Mouse (Mus musculus) hindbrain, embryonic 14.5 days (tissue): ENCODE results near the gene Brd4. TPM values are rescaled to one million over a fixed set of nuclear protein-coding genes. Genes with fewer than 3 reads are reported as not detected.

Experiments used
- ATAC-seq: fragments of 200-750 bp; cut with Nextera tagmentation; 2 replicates; pipeline ENCODE4 v1.8.0; 2017; ENCODE audit warnings: moderate number of reproducible peaks, mild to moderate bottlenecking, moderate TSS enrichment, moderate library complexity; ENCODE audit not compliant: low FRiP score
- DNase-seq: peaks from one replicate; pipeline ENCODE4 v3.0.0-alpha.2; 2015; ENCODE audit warnings: low spot score
- H3K27ac ChIP-seq: fragments of 300-500 bp; sonication (generic); 2 replicates; pipeline ENCODE4 v1.5.1; 2014; ENCODE audit warnings: mild to moderate bottlenecking, moderate library complexity
- H3K27me3 ChIP-seq: fragments of 300-500 bp; sonication (generic); 2 replicates; pipeline ENCODE4 v1.6.1; 2014; ENCODE audit warnings: mild to moderate bottlenecking, low read length, mixed read lengths; ENCODE audit not compliant: control insufficient read depth, insufficient read depth
- H3K36me3 ChIP-seq: fragments of 300-500 bp; sonication (generic); replicated peaks from 2 replicates; pipeline ENCODE4 v1.6.1; 2014; ENCODE audit not compliant: control insufficient read depth, insufficient read depth
- H3K4me1 ChIP-seq: fragments of 300-500 bp; sonication (generic); replicated peaks from 2 replicates; pipeline ENCODE4 v1.6.1; 2014; ENCODE audit warnings: antibody characterized with exemption, low read length, mixed read lengths; ENCODE audit not compliant: control insufficient read depth, insufficient read depth
- H3K4me2 ChIP-seq: fragments of 300-500 bp; sonication (generic); replicated peaks from 2 replicates; pipeline ENCODE4 v1.6.1; 2014; ENCODE audit warnings: mild to moderate bottlenecking, moderate library complexity
- H3K4me3 ChIP-seq: fragments of 300-500 bp; sonication (generic); replicated peaks from 2 replicates; pipeline ENCODE4 v1.5.1; 2014; ENCODE audit warnings: mild to moderate bottlenecking, low read length
- H3K9ac ChIP-seq: fragments of 300-500 bp; sonication (generic); 2 replicates; pipeline ENCODE4 v1.6.1; 2014
- H3K9me3 ChIP-seq: fragments of 300-500 bp; sonication (generic); 2 replicates; pipeline ENCODE4 v1.6.1; 2016; ENCODE audit warnings: low read length; ENCODE audit not compliant: control insufficient read depth
- WGBS: fragments of 180-500 bp; shearing (Covaris S2); extraction: QIAGEN DNeasy Blood & Tissue Kit; methylation state at CpG from one replicate; pipeline ENCODE4 v1.1.7; 2014; 5-methylcytosine and 5-hydroxymethylcytosine counted together
- polyA plus RNA-seq: library from polyadenylated mRNA; unstranded; fragments of >200 nt; fragmentation: Nextera tagmentation; extraction: Ambion mirVana; gene quantifications from 2 replicates; pipeline ENCODE4 v1.2.1, GENCODE M21; 2014

The Brd4 gene
- polyA plus RNA-seq, 1 experiment from 2014 or later: 87.9 TPM

DNA sequence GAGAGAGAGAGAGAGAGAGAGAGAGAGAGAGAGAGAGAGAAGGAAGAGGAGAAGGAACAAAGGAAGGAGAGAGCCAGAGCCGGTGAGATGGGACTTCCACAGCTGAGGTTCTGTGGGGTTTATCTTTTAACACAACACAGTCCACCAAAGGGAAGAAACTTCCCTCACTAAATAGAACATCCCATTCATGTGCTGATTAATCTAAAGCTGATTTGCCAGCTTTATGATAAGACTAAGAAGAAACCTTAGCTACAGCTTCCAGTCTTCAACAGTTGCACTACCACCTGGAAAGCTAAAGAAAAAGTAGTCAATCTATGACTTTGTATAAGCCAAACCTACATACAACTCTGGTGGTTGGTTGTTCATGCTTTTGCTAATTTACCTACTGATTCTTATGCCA lies 36.3 kb downstream of the Brd4 start:
- ATAC-seq (no peak), DNase-seq (no peak)
- Histone ChIP-seq H3K4me1 (no peaks in the 10 kb centered on the region), H3K4me3 (no peak overlapping the region), H3K36me3 (peaks cover 6% of the 10 kb centered on the region), H3K4me2 (no peak overlapping the region), H3K9me3 (no peaks in the 10 kb centered on the region), H3K9ac (no peak overlapping the region), H3K27me3 (no peaks in the 10 kb centered on the region), H3K27ac (no peak overlapping the region)
- WGBS: 90% methylated on average over 1 of the region's 1 CpGs

- Histone ChIP-seq H3K27me3 (no peaks in the 10 kb centered on the region), H3K4me2 (no peak overlapping the region), H3K9ac (no peak overlapping the region), H3K4me3 (no peak overlapping the region), H3K9me3 (no peaks in the 10 kb centered on the region), H3K36me3 (peaks cover 3% of the 10 kb centered on the region), H3K4me1 (no peaks in the 10 kb centered on the region), H3K27ac (no peak overlapping the region)
- no peak for ATAC-seq
- DNase-seq: no peak
- WGBS: 96% methylated on average over 1 of the region's 1 CpGs
Observed at GRCm38 (mm10) chr17:32247616-32248015, 36.9 kb downstream of the Brd4 start.

- Histone ChIP-seq H3K9me3 (no peaks in the 10 kb centered on the region), H3K4me3 (no peak overlapping the region), H3K27ac (no peak overlapping the region), H3K9ac (no peak overlapping the region), H3K27me3 (no peaks in the 10 kb centered on the region), H3K4me2 (no peak overlapping the region), H3K4me1 (no peaks in the 10 kb centered on the region), H3K36me3 (peaks cover 4% of the 10 kb centered on the region; the same call in 1 of the 2 replicates)
- 80% methylated on average over 5 of the region's 5 CpGs for WGBS
- ATAC-seq (no peak), DNase-seq (no peak)
Observed at GRCm38 (mm10) chr17:32246117-32246516, 38.4 kb downstream of the Brd4 start.

GRCm38 (mm10) chr17:32240881-32241531 lies 43.5 kb downstream of the Brd4 start:
- DNase-seq (no peak), ATAC-seq (no peak)

DNA sequence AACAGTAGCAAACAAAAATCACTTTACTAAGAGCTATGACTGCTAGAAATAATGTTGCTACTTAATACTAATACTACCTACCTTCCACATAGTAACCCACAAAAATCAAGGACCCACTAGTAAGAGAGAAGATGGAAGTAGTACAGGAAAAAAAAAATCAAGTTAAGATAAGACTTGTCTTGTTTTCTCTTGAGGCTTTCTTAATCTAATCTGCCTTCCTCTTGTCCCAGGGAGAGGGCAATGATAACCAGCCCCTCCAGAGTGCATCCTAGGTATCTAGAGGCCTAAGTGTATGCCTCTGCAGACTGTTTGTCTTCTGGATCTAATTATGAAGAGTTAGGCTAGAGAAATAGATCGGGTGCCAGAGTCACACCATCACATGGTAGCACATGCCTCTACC lies 45.9 kb downstream of the Brd4 start:
- Histone ChIP-seq H3K4me1 (peaks cover 11% of the 10 kb centered on the region), H3K36me3 (peaks cover 4% of the 10 kb centered on the region; the same call in 1 of the 2 replicates), H3K4me3 (no peak overlapping the region), H3K4me2 (no peak overlapping the region), H3K9me3 (no peaks in the 10 kb centered on the region), H3K9ac (no peak overlapping the region), H3K27ac (no peak overlapping the region), H3K27me3 (no peaks in the 10 kb centered on the region)
- no peak for DNase-seq
- WGBS: 85% methylated on average over 1 of the region's 1 CpGs
- no peak for ATAC-seq

More at GRCm38 (mm10) chr17:32240881-32241531, 43.5 kb downstream of the Brd4 start:
- Histone ChIP-seq H3K36me3 (peaks cover 4% of the 10 kb centered on the region; the same call in 1 of the 2 replicates), H3K27ac (no peak overlapping the region), H3K4me1 (peaks cover 5% of the 10 kb centered on the region), H3K9ac (no peak overlapping the region), H3K4me2 (no peak overlapping the region), H3K9me3 (no peaks in the 10 kb centered on the region), H3K27me3 (no peaks in the 10 kb centered on the region), H3K4me3 (no peak overlapping the region)
- 95% methylated on average over 2 of the region's 2 CpGs for WGBS

DNA sequence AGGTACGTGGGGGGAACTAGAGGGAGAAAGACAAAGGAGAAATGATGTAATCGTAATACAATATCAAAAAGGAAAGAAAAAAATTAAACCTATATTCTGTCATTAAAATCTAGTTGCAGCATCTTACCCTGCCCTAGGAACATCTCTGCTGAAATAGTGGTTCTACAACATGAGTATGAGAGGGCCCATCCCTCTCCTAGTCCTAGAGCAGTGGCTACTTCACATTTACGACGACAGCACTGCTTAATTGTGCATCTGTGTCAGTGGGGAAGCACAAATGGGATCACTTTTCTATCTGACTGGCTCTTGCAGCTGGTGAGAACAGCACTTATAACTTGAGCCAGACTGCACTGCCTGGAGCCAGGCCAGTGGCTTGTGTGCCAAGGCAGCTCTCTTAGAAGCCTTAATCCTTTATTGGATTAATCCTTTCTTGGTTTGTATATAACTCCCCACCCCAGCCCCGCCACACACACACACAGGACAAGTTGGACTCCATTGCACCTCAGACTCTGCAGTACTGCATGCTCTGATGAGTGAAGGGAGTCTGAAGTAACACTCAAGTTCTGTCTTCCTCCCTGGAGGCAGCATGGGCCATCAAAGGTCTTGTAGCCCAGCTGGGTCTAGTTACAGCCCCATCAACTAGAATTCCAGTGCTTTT lies 48.9 kb downstream of the Brd4 start:
- H3K9ac ChIP-seq: no peak overlapping the region
- H3K27ac ChIP-seq: peak overlapping the region; percentile 7
- no peak overlapping the region for H3K4me2 ChIP-seq
- H3K9me3 ChIP-seq: no peaks in the 10 kb centered on the region
- H3K4me1 ChIP-seq: peaks cover 11% of the 10 kb centered on the region
- ATAC-seq: peak; percentile 66
- WGBS: 66% methylated on average over 5 of the region's 5 CpGs
- H3K36me3 ChIP-seq: no peaks in the 10 kb centered on the region
- H3K4me3 ChIP-seq: no peak overlapping the region
- no peaks in the 10 kb centered on the region for H3K27me3 ChIP-seq
- peak; percentile 72 for DNase-seq

DNA sequence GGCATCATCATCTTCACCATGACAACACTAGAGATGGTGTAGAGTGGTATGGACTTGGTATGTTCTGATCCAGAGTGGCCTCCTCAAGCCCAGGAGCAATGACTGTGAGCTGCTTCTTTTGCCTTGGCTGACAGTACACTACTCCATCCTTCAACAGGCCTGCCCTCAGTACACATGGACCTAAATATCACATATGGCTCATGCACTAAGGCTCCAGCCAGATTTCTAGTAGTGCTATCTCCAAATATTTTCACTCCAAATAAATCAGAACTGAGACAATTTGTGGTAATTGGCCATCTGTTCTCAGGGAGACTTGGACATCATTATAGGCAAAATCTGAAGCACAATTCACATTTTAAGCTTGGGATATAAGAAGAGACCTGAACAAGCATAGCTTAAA lies 51.3 kb downstream of the Brd4 start:
- ATAC-seq (no peak), DNase-seq (no peak)
- Histone ChIP-seq H3K9ac (no peak overlapping the region), H3K27me3 (no peaks in the 10 kb centered on the region), H3K4me2 (no peak overlapping the region), H3K9me3 (no peaks in the 10 kb centered on the region), H3K4me3 (no peak overlapping the region), H3K4me1 (peaks cover 11% of the 10 kb centered on the region), H3K27ac (no peak overlapping the region), H3K36me3 (peaks cover 12% of the 10 kb centered on the region)

DNA sequence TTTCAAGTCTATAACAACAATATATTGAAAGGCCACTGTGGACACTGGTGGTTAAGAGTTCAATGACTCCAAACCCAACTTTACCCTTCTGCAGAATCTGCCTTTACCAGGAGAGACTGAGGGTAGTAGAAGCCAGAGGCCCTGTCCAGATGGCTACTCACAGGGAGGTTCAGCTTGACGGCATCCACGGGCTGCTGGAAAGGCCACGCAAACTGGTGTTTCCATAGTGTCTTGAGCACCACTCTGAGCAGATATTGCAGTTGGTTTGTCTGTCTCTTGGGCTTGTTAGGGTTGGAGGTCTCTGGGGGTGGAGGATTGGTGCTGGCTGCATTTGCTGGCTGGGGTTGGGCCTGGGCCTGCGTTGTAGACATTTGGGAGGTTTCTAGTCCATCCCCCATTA lies 55.3 kb downstream of the Brd4 start:
- Histone ChIP-seq H3K9me3 (no peaks in the 10 kb centered on the region), H3K9ac (no peak overlapping the region), H3K4me3 (no peak overlapping the region), H3K27me3 (no peaks in the 10 kb centered on the region), H3K4me2 (no peak overlapping the region), H3K36me3 (peaks cover 51% of the 10 kb centered on the region), H3K27ac (no peak overlapping the region), H3K4me1 (no peaks in the 10 kb centered on the region)
- ATAC-seq (no peak), DNase-seq (no peak)
- WGBS: 95% methylated on average over 4 of the region's 4 CpGs

GRCm38 (mm10) chr17:32220873-32221272 lies 63.6 kb downstream of the Brd4 start:
- H3K27me3 ChIP-seq: no peaks in the 10 kb centered on the region
- H3K9ac ChIP-seq: no peak overlapping the region
- H3K9me3 ChIP-seq: no peaks in the 10 kb centered on the region
- ATAC-seq: no peak
- H3K4me1 ChIP-seq: no peaks in the 10 kb centered on the region
- H3K27ac ChIP-seq: no peak overlapping the region
- 66% methylated on average over 3 of the region's 3 CpGs for WGBS
- H3K4me2 ChIP-seq: no peak overlapping the region
- no peak for DNase-seq
- H3K36me3 ChIP-seq: peaks cover 89% of the 10 kb centered on the region
- H3K4me3 ChIP-seq: no peak overlapping the region
